Mouse (Mus musculus): ENCODE measurements around the gene Olfr524. TPM values are rescaled to one million over a fixed set of nuclear protein-coding genes. Genes with fewer than 3 reads are reported as not detected.

Olfr524 gene
- polyA plus RNA-seq, 1 experiment from 2014 or later, result not detected

DNA sequence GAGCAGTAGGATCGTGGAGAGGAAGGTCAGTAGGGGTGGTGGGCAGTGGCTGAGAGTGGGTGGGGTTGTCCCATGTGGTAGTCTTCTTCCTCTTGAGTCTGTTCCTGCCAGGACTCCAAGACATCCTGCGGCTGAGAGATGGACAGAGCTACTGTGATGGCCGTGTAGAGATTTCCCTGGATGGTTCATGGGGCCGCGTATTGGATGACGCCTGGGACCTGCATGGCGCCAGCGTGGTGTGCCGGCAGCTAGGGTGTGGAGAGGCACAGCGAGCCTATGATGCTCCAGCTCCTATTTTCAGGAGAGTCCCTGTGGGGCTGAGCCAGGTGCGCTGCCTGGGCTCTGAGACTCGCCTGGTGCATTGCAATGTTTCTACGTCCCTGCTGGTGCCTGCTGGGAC is 18.4 kb upstream of the Olfr524 start:
- H3K4me2 ChIP-seq (replicated peaks; ENCODE audit: low read depth), result no peak overlapping the region
- H3K9me3 ChIP-seq (ENCODE audit: control insufficient read depth, low read length), result no peaks in the 10 kb centered on the region
- no peak overlapping the region for H3K27ac ChIP-seq (replicated peaks)
- H3K9ac ChIP-seq (ENCODE audit: low read length), result no peak overlapping the region
- TF ChIP-seq EP300 (optimal IDR thresholded peaks at IDR 0.05), result no peak
- no peak for TF ChIP-seq CTCF (IDR thresholded peaks at IDR 0.05; ENCODE audit: low read depth)
- 82% methylated on average over 13 of the region's 13 CpGs for WGBS
- no peak overlapping the region for H3K4me3 ChIP-seq (ENCODE audit: low read depth, low read length)
- ATAC-seq (ENCODE audit: low FRiP score, low TSS enrichment) (no peak), DNase-seq (ENCODE audit: low spot score) (no peak)
- no peaks in the 10 kb centered on the region for H3K4me1 ChIP-seq (replicated peaks; ENCODE audit: control insufficient read depth, insufficient read depth)
- no peaks in the 10 kb centered on the region for H3K36me3 ChIP-seq (ENCODE audit: control insufficient read depth, insufficient read depth, low read length)
- H3K27me3 ChIP-seq (ENCODE audit: control insufficient read depth, insufficient read depth, low read length), result no peaks in the 10 kb centered on the region

DNA sequence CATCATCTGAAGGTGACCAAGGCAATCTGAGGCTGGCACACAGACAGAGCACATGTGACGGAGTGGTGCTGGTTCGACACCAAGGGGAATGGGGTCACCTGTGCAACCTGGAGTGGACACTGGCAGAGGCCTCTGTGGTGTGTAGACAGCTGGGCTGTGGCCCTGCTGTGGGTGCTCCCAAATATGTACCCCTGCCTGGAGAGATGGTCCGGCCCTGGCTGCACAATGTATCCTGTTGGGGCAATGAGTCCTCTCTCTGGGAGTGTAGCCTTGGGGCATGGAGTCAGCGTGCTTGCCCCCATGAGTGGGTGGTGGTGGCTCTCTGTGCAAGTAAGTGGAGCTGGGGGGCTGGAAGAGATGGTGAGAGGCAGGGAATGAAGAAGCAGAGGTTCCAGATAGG is 14.6 kb upstream of the Olfr524 start:
- Histone ChIP-seq H3K9me3 (ENCODE audit: control insufficient read depth, low read length) (no peaks in the 10 kb centered on the region), H3K36me3 (ENCODE audit: control insufficient read depth, insufficient read depth, low read length) (no peaks in the 10 kb centered on the region), H3K4me2 (replicated peaks; ENCODE audit: low read depth) (no peak overlapping the region), H3K27ac (replicated peaks) (no peak overlapping the region), H3K4me3 (ENCODE audit: low read depth, low read length) (no peak overlapping the region), H3K9ac (ENCODE audit: low read length) (no peak overlapping the region), H3K27me3 (ENCODE audit: control insufficient read depth, insufficient read depth, low read length) (no peaks in the 10 kb centered on the region), H3K4me1 (replicated peaks; ENCODE audit: control insufficient read depth, insufficient read depth) (no peaks in the 10 kb centered on the region)
- ATAC-seq (ENCODE audit: low FRiP score, low TSS enrichment) (no peak), DNase-seq (ENCODE audit: low spot score) (no peak)
- TF ChIP-seq EP300 (optimal IDR thresholded peaks at IDR 0.05) (no peak), CTCF (IDR thresholded peaks at IDR 0.05; ENCODE audit: low read depth) (no peak)
- 70% methylated on average over 4 of the region's 4 CpGs for WGBS

DNA sequence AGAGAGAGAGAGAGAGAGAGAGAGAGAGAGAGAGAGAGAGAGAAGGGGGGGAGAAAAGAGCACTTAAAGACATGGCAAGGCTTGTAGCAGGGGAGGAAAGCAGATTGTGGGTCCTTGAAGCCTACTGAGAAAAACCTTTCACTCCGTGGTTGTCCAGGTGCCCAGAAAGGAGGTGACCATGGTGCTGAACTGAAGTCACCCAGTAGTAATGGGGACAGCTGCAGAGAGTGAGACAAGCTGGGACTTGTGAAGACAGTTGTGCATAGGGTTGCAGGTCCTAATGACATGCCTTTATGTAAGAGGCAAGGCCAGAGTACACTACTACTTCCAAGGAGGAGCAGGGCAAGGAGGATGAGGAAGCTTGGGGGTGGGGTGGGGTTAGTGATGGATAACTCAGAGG is 13.5 kb upstream of the Olfr524 start:
- TF ChIP-seq EP300 (optimal IDR thresholded peaks at IDR 0.05) (no peak), CTCF (IDR thresholded peaks at IDR 0.05; ENCODE audit: low read depth) (no peak)
- Histone ChIP-seq H3K4me3 (ENCODE audit: low read depth, low read length) (no peak overlapping the region), H3K27ac (replicated peaks) (no peak overlapping the region), H3K9ac (ENCODE audit: low read length) (no peak overlapping the region), H3K9me3 (ENCODE audit: control insufficient read depth, low read length) (no peaks in the 10 kb centered on the region), H3K4me1 (replicated peaks; ENCODE audit: control insufficient read depth, insufficient read depth) (no peaks in the 10 kb centered on the region), H3K4me2 (replicated peaks; ENCODE audit: low read depth) (no peak overlapping the region), H3K27me3 (ENCODE audit: control insufficient read depth, insufficient read depth, low read length) (no peaks in the 10 kb centered on the region), H3K36me3 (ENCODE audit: control insufficient read depth, insufficient read depth, low read length) (no peaks in the 10 kb centered on the region)
- 6% methylated on average over 1 of the region's 1 CpGs for WGBS
- DNase-seq (ENCODE audit: low spot score) (no peak), ATAC-seq (ENCODE audit: low FRiP score, low TSS enrichment) (no peak)

DNA sequence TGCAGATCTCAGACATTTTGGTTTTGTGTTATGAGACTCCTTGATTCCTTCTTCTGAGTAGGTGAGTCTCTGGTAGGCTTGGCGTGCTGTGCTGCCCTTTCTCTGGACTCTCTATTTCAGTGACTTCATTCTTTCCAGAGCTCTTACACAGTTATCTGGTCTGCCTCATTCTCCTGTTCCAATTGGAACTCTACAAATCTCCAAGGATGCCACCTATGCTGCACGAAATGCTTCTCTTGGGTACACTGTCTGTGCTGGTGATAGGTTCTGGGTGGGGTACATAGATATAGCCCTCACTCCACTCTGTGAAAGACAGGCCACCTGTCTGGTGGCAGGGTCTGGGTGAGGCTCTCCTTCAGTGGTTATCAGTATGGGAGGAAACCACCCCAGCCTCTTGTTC is 12.2 kb upstream of the Olfr524 start, which contains the start of gene Cd163l1:
Cd163l1 (plus strand) TSS at position 301 of the 400 bp plus-strand sequence.
- H3K27me3 ChIP-seq (ENCODE audit: control insufficient read depth, insufficient read depth, low read length), result no peaks in the 10 kb centered on the region
- H3K4me3 ChIP-seq (ENCODE audit: low read depth, low read length), result no peak within 1 kb of the TSS
- TF ChIP-seq CTCF (IDR thresholded peaks at IDR 0.05; ENCODE audit: low read depth) (no peak), EP300 (optimal IDR thresholded peaks at IDR 0.05) (no peak)
- no peaks in the 10 kb centered on the region for H3K4me1 ChIP-seq (replicated peaks; ENCODE audit: control insufficient read depth, insufficient read depth)
- no peaks in the 10 kb centered on the region for H3K36me3 ChIP-seq (ENCODE audit: control insufficient read depth, insufficient read depth, low read length)
- no peak within 1 kb of the TSS for H3K9ac ChIP-seq (ENCODE audit: low read length)
- no peak within 1 kb of the TSS for H3K27ac ChIP-seq (replicated peaks)
- ATAC-seq (ENCODE audit: low FRiP score, low TSS enrichment) (no peak), DNase-seq (ENCODE audit: low spot score) (no peak)
- WGBS, result 83% methylated on average over 2 of the region's 2 CpGs
- H3K9me3 ChIP-seq (ENCODE audit: control insufficient read depth, low read length), result no peaks in the 10 kb centered on the region
- H3K4me2 ChIP-seq (replicated peaks; ENCODE audit: low read depth), result no peak within 1 kb of the TSS

DNA sequence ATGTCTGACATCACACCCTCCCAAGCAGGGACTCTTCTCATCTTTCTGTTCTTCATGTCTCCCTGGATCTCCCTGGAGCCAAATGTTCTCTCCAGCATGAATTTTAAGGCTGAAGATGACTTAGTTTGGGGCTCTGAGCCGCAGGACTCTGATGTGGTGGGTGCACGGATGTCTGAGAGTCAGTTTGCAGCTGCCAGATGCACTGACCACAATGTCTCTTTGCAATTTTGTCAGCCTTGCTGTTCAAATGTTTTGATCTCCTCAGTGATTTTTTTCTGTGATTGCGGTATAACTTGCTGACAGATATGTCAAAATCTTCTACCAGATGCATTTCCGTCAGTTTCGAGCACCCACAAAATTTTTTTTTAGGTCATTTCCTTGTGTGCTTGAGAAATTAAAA is 8.1 kb upstream of the Olfr524 start:
- no peaks in the 10 kb centered on the region for H3K4me1 ChIP-seq (replicated peaks; ENCODE audit: control insufficient read depth, insufficient read depth)
- H3K9me3 ChIP-seq (ENCODE audit: control insufficient read depth, low read length), result no peaks in the 10 kb centered on the region
- no peaks in the 10 kb centered on the region for H3K27me3 ChIP-seq (ENCODE audit: control insufficient read depth, insufficient read depth, low read length)
- WGBS, result 79% methylated on average over 5 of the region's 5 CpGs
- H3K4me2 ChIP-seq (replicated peaks; ENCODE audit: low read depth), result no peak overlapping the region
- DNase-seq (ENCODE audit: low spot score) (no peak), ATAC-seq (ENCODE audit: low FRiP score, low TSS enrichment) (no peak)
- H3K36me3 ChIP-seq (ENCODE audit: control insufficient read depth, insufficient read depth, low read length), result no peaks in the 10 kb centered on the region
- no peak for TF ChIP-seq CTCF (IDR thresholded peaks at IDR 0.05; ENCODE audit: low read depth)
- no peak for TF ChIP-seq EP300 (optimal IDR thresholded peaks at IDR 0.05)
- H3K9ac ChIP-seq (ENCODE audit: low read length), result no peak overlapping the region
- H3K27ac ChIP-seq (replicated peaks), result no peak overlapping the region
- no peak overlapping the region for H3K4me3 ChIP-seq (ENCODE audit: low read depth, low read length)

DNA sequence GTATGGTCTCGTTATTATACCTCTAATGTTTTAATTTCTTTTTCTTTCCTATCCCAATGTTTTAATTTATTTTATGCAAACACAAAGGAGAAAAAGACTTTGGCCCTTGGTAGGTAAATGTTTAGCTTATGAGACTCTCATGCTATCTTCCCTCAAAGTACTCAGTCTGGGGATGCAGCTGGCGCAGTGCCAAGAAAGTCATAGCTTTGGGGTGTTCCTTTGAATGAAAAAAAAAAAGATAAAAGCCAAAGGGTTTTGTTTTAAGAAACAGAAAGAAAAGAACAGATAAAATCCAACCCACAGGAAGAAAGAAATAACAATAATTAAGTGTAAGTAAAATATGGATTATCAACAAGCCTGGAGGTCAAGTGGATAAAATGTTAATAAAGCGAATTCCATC is 2.9 kb upstream of the Olfr524 start:
- no peak for TF ChIP-seq CTCF (IDR thresholded peaks at IDR 0.05; ENCODE audit: low read depth)
- no peak for TF ChIP-seq EP300 (optimal IDR thresholded peaks at IDR 0.05)
- H3K36me3 ChIP-seq (ENCODE audit: control insufficient read depth, insufficient read depth, low read length), result no peaks in the 10 kb centered on the region
- ATAC-seq (ENCODE audit: low FRiP score, low TSS enrichment) (no peak), DNase-seq (ENCODE audit: low spot score) (no peak)
- no peaks in the 10 kb centered on the region for H3K9me3 ChIP-seq (ENCODE audit: control insufficient read depth, low read length)
- H3K27ac ChIP-seq (replicated peaks), result no peak overlapping the region
- H3K4me2 ChIP-seq (replicated peaks; ENCODE audit: low read depth), result no peak overlapping the region
- WGBS, result 59% methylated on average over 3 of the region's 3 CpGs
- H3K4me3 ChIP-seq (ENCODE audit: low read depth, low read length), result no peak overlapping the region
- H3K4me1 ChIP-seq (replicated peaks; ENCODE audit: control insufficient read depth, insufficient read depth), result no peaks in the 10 kb centered on the region
- no peaks in the 10 kb centered on the region for H3K27me3 ChIP-seq (ENCODE audit: control insufficient read depth, insufficient read depth, low read length)
- H3K9ac ChIP-seq (ENCODE audit: low read length), result no peak overlapping the region
